Comparison of ENCODE assay signal across 14 mouse cellular contexts in genomic region chr10:117143311-117143710, GRCm38 (mm10).
"Had no signal": no experiment of that assay in that cellular context is flagged by ENCODE, and none has a peak within 500 bp of the region (broad histone marks: within the 10 kb centered on the region; RNA-seq: fewer than 3 reads in every experiment).

No protein-coding gene starts in this region.

- H3K9me3 ChIP-seq: intestine, embryonic 15.5 days; kidney, embryonic 15.5 days; midbrain, embryonic 12.5 days; midbrain, embryonic 15.5 days had no signal

- H3K36me3 ChIP-seq: intestine, embryonic 15.5 days; kidney, embryonic 15.5 days; midbrain, embryonic 12.5 days; midbrain, embryonic 15.5 days had no signal

- DNase-seq: kidney, adult 11 months; kidney, adult 8-10 months; kidney, postnatal 10 days; kidney, postnatal 36 days; lung, adult 2 months; lung, postnatal 14 days; lung, postnatal 4 days; thymus, adult 18-20 months; thymus, postnatal 36 days had no signal

- H3K4me3 ChIP-seq: intestine, embryonic 15.5 days; kidney, embryonic 15.5 days; midbrain, embryonic 12.5 days; midbrain, embryonic 15.5 days had no signal

- ATAC-seq: intestine, embryonic 15.5 days; midbrain, embryonic 15.5 days had no signal

- H3K27ac ChIP-seq: intestine, embryonic 15.5 days; kidney, embryonic 15.5 days; liver, embryonic 14.5 days; midbrain, embryonic 12.5 days; midbrain, embryonic 15.5 days had no signal

- H3K9ac ChIP-seq: intestine, embryonic 15.5 days; kidney, embryonic 15.5 days; liver, embryonic 14.5 days; midbrain, embryonic 12.5 days; midbrain, embryonic 15.5 days had no signal

- H3K27me3 ChIP-seq: intestine, embryonic 15.5 days; kidney, embryonic 15.5 days; midbrain, embryonic 12.5 days; midbrain, embryonic 15.5 days had no signal

- H3K4me2 ChIP-seq: intestine, embryonic 15.5 days; kidney, embryonic 15.5 days; midbrain, embryonic 12.5 days; midbrain, embryonic 15.5 days had no signal
